Mouse (Mus musculus) heart, embryonic 13.5 days (tissue): ENCODE measurements around the gene Map4k4. TPM values are rescaled to one million over a fixed set of nuclear protein-coding genes. Genes with fewer than 3 reads are reported as not detected.
A peak's percentile ranks its signal among the peaks of the same experiment; 100 is the strongest.

ENCODE experiments used
- ATAC-seq: fragments of 200-750 bp; cut with Nextera tagmentation; 2 replicates; pipeline ENCODE4 v1.8.0; 2017; ENCODE audit warnings: moderate TSS enrichment; ENCODE audit not compliant: insufficient number of reproducible peaks, low FRiP score, low TSS enrichment; ENCODE audit errors: extremely low read depth
- H3K27ac ChIP-seq: fragments of 300-500 bp; sonication (generic); replicated peaks from 2 replicates; pipeline ENCODE4 v1.5.1; 2015; ENCODE audit warnings: moderate library complexity, mild to moderate bottlenecking, inconsistent platforms
- H3K27me3 ChIP-seq: fragments of 300-500 bp; sonication (generic); replicated peaks from 2 replicates; pipeline ENCODE4 v1.6.1; 2015; ENCODE audit warnings: mild to moderate bottlenecking, inconsistent platforms
- H3K36me3 ChIP-seq: fragments of 300-500 bp; sonication (generic); 2 replicates; pipeline ENCODE4 v1.6.1; 2015; ENCODE audit warnings: mild to moderate bottlenecking, inconsistent platforms
- H3K4me1 ChIP-seq: fragments of 300-500 bp; sonication (generic); 2 replicates; pipeline ENCODE4 v1.6.1; 2015; ENCODE audit warnings: inconsistent platforms
- H3K4me2 ChIP-seq: fragments of 300-500 bp; sonication (generic); 2 replicates; pipeline ENCODE4 v1.6.1; 2015; ENCODE audit warnings: inconsistent platforms, mild to moderate bottlenecking, moderate library complexity
- H3K4me3 ChIP-seq: fragments of 300-500 bp; sonication (generic); 2 replicates; pipeline ENCODE4 v1.5.1; 2015; ENCODE audit warnings: moderate library complexity, mild to moderate bottlenecking, inconsistent platforms
- H3K9ac ChIP-seq: fragments of 300-500 bp; sonication (generic); 2 replicates; pipeline ENCODE4 v1.6.1; 2015; ENCODE audit warnings: inconsistent platforms, mild to moderate bottlenecking, moderate library complexity
- H3K9me3 ChIP-seq: fragments of 300-500 bp; sonication (generic); 2 replicates; pipeline ENCODE4 v1.6.1; 2016; ENCODE audit warnings: inconsistent platforms
- WGBS: fragments of 180-500 bp; shearing (Covaris S2); methylation state at CpG from one replicate; pipeline ENCODE4 v1.1.7; 2015; ENCODE audit warnings: mixed read lengths; 5-methylcytosine and 5-hydroxymethylcytosine counted together
- polyA plus RNA-seq: library from polyadenylated mRNA; unstranded; fragments of >200 nt; fragmentation: Nextera tagmentation; extraction: Ambion mirVana; gene quantifications from 2 replicates; pipeline ENCODE4 v1.2.1, GENCODE M21; 2015

Gene Map4k4
- polyA plus RNA-seq, 1 experiment from 2014 or later, result 17.5 TPM

DNA sequence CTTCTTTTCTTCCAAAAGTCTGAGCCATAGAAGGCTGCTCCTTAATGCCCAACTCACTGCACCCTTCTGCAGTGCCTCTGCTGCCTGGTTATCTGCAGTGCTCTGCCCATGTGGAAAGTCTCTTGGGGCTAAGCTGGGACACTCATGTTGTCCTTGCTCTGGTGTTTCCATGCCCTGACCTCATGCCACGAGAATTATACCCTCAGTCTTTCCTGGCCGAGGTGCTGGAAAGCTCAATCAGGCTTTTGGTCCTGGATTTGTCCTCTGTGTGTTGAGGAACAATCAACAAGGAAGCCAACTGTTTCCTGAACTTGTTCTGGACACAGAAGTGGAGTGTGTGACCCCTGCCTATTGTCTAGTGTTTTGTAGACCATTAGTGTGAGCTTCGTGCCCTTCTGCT is 81.3 kb downstream of the Map4k4 start:
- WGBS, result 42% methylated on average over 3 of the region's 3 CpGs
- H3K36me3 ChIP-seq, result peaks cover 93% of the 10 kb centered on the region
- H3K9me3 ChIP-seq, result no peaks in the 10 kb centered on the region
- H3K4me1 ChIP-seq, result peaks cover 16% of the 10 kb centered on the region
- no peak overlapping the region for H3K4me3 ChIP-seq
- ATAC-seq, result no peak
- no peak overlapping the region for H3K4me2 ChIP-seq
- peak overlapping the region; percentile 46; the same call in 1 of the 2 replicates for H3K27ac ChIP-seq
- no peak overlapping the region for H3K9ac ChIP-seq
- no peaks in the 10 kb centered on the region for H3K27me3 ChIP-seq

DNA sequence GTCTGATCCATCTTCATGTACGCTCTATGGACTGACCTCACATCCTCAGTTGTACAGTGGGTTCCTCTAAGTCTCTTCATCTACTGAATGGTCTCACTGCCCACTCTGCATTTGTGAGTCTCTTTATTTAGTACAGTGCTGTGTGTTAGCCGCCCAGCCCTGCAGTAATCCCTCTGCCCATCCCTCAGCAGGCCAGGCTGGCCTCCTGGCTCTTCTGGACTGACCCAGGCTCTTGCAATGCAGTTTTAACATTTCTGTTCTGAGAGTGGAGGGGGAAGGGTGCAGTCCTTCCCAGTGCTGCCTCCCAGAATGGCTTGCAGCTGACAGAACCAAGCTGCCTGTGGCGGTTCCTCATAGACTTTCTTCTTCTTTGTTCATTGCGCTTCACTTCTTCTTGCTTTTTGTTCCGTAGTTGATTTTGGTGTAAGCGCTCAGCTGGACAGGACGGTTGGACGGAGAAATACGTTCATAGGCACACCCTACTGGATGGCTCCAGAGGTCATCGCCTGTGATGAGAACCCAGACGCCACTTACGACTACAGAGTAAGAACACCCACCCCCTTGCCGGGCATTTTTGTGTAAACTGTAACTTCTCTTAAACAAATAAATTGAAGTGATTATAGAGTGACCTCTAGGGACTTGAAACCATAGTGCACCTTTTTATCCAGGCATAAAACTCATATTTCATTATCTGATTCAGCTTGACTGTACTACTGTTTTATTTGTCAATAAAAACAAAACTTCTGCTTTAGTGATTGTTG is 82.2 kb downstream of the Map4k4 start:
- H3K4me3 ChIP-seq, result no peak overlapping the region
- peaks cover 94% of the 10 kb centered on the region for H3K36me3 ChIP-seq
- 74% methylated on average over 13 of the region's 13 CpGs for whole genome bisulfite sequencing
- H3K27me3 ChIP-seq, result no peaks in the 10 kb centered on the region
- 0 out of 2 replicates have a peak overlapping the region, but pooled peaks have one; percentile 31 for H3K27ac ChIP-seq
- no peaks in the 10 kb centered on the region for H3K9me3 ChIP-seq
- ATAC-seq, result no peak
- no peak overlapping the region for H3K4me2 ChIP-seq
- no peak overlapping the region for H3K9ac ChIP-seq
- H3K4me1 ChIP-seq, result peaks cover 16% of the 10 kb centered on the region

DNA sequence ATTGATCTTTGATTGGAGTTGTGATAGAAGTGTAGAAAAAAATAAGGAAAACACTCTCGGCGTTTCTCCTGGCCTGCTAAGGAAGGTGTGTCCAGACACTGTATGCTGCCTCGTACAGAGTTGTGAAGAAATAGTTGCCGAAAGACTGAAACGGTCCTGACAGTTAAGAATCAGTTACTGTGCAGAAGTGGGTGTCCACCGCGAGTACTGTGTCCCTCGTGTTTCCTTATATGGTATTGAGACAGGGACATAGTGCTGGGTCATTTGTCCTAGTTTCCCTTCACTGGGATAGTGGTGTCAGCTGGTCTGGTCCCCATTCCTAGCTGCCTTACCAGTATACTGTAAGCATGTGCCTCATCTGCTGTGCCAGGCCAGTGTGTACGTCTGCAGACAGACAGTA is 83.6 kb downstream of the Map4k4 start:
- H3K36me3 ChIP-seq, result peaks cover 94% of the 10 kb centered on the region
- no peak overlapping the region for H3K27ac ChIP-seq
- no peak overlapping the region for H3K4me2 ChIP-seq
- 74% methylated on average over 9 of the region's 9 CpGs for WGBS
- H3K9me3 ChIP-seq, result no peaks in the 10 kb centered on the region
- no peak for ATAC-seq
- H3K4me3 ChIP-seq, result no peak overlapping the region
- H3K9ac ChIP-seq, result no peak overlapping the region
- H3K4me1 ChIP-seq, result peaks cover 16% of the 10 kb centered on the region
- no peaks in the 10 kb centered on the region for H3K27me3 ChIP-seq

DNA sequence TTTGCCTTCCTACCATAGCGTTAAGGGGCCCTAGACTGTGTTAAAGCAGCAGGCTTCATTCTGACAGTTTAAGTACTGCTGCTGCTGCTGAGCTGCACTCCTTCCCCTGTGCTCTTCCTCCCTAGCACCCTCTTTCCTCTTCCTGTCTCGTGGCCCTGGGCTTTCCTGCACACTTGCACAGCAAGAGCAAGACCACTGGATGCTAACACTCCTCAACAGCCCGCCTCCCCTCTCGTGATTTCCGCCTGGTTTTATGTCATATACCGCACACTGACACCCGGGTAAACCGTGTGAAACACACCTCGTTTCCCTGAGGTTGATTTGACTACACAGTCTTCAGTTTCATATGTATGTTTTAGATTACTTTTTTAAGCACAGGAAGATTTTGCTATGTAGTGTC is 86.1 kb downstream of the Map4k4 start:
- WGBS, result 80% methylated on average over 9 of the region's 9 CpGs
- Histone ChIP-seq H3K4me3 (no peak overlapping the region), H3K27ac (no peak overlapping the region), H3K4me2 (no peak overlapping the region), H3K4me1 (peaks cover 10% of the 10 kb centered on the region), H3K9me3 (no peaks in the 10 kb centered on the region), H3K36me3 (peaks cover 92% of the 10 kb centered on the region), H3K27me3 (no peaks in the 10 kb centered on the region), H3K9ac (no peak overlapping the region)
- ATAC-seq, result no peak

DNA sequence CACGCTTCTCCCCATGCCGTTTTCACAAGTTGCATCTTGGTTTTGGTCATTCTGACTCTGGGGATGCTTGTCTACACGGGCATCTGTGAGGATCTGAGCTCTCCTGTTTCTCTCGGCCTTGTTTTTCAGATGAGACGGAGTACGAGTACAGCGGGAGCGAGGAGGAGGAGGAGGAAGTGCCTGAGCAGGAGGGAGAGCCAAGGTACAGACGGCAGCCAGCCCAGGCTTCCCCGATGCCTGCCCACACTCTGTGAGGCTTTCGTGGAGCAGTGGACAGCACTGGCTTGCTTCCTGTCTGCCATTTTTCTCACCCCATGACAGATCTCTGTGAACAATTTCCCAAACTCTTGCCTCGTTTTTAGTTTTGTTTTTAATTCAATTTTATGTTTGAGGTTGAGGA is 88.1 kb downstream of the Map4k4 start:
- peaks cover 95% of the 10 kb centered on the region for H3K36me3 ChIP-seq
- H3K27me3 ChIP-seq, result no peaks in the 10 kb centered on the region
- no peaks in the 10 kb centered on the region for H3K9me3 ChIP-seq
- H3K4me3 ChIP-seq, result no peak overlapping the region
- ATAC-seq, result no peak
- H3K9ac ChIP-seq, result no peak overlapping the region
- no peak overlapping the region for H3K4me2 ChIP-seq
- WGBS, result 80% methylated on average over 12 of the region's 12 CpGs
- no peaks in the 10 kb centered on the region for H3K4me1 ChIP-seq
- H3K27ac ChIP-seq, result no peak overlapping the region

DNA sequence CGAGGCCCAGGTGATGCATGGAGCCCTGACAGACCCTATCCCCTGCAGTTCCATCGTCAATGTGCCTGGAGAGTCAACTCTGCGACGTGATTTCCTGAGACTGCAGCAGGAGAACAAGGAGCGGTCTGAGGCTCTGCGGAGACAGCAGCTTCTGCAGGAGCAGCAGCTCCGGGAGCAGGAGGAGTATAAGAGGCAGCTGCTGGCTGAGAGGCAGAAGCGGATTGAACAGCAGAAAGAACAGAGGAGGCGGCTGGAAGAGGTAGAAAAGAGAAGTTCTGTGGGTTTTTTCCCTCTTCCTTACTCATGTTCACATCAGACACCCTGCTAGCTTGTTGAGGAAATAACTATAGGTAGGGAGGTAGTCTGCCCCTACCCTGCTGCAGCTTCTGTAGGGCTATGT is 89.3 kb downstream of the Map4k4 start:
- Histone ChIP-seq H3K4me1 (no peaks in the 10 kb centered on the region), H3K27ac (no peak overlapping the region), H3K27me3 (no peaks in the 10 kb centered on the region), H3K9ac (no peak overlapping the region), H3K36me3 (peaks cover 97% of the 10 kb centered on the region), H3K9me3 (no peaks in the 10 kb centered on the region), H3K4me3 (no peak overlapping the region), H3K4me2 (no peak overlapping the region)
- 90% methylated on average over 9 of the region's 9 CpGs for WGBS
- ATAC-seq, result no peak

DNA sequence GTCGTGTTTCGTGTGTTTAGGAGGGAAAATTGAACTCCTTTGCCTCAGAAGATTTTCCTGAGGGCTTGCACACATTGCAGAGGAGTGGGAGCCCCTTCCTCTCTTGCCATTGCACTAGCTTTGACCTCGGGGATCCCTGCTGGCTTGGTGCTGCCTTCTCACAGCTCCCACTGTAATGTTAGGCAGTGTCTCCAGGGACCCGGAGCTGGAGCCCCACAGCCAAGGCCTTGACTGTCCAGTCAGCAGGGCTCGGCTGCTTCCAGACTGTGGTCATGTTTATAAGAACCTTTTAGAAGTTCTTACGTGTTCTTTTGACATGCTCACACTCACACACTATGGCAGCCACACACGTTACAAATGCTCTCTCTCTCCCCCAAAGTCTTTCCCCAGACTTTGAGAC is 93.2 kb downstream of the Map4k4 start:
- no peak overlapping the region for H3K4me3 ChIP-seq
- H3K36me3 ChIP-seq, result peaks cover 96% of the 10 kb centered on the region
- H3K27ac ChIP-seq, result no peak overlapping the region
- no peak for ATAC-seq
- H3K9me3 ChIP-seq, result no peaks in the 10 kb centered on the region
- no peak overlapping the region for H3K9ac ChIP-seq
- no peaks in the 10 kb centered on the region for H3K4me1 ChIP-seq
- H3K4me2 ChIP-seq, result no peak overlapping the region
- 87% methylated on average over 7 of the region's 7 CpGs for WGBS
- no peaks in the 10 kb centered on the region for H3K27me3 ChIP-seq

DNA sequence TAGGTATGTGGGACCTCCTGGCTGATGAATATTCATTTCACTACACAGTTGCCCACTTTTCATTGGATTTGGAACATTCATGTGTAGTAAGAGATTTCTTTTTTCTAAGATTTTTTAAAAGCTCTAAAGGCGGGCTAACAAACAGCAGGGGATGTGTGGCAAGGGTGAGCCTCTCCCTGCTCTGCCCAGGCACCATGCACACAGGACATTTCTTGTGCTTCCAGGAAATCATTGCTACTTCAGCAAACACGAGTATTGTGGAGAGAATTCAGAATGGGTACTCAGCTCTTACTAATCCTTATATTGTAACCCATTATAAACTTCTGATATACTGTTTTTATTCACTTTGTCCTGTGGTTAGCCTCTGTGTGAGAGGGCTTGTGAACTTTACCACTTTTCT is 94.9 kb downstream of the Map4k4 start:
- Histone ChIP-seq H3K4me2 (no peak overlapping the region), H3K27ac (no peak overlapping the region), H3K36me3 (peaks cover 96% of the 10 kb centered on the region), H3K9ac (no peak overlapping the region), H3K4me3 (no peak overlapping the region), H3K27me3 (no peaks in the 10 kb centered on the region), H3K4me1 (no peaks in the 10 kb centered on the region), H3K9me3 (no peaks in the 10 kb centered on the region)
- ATAC-seq, result no peak
- WGBS, result 79% methylated on average over 2 of the region's 2 CpGs

DNA sequence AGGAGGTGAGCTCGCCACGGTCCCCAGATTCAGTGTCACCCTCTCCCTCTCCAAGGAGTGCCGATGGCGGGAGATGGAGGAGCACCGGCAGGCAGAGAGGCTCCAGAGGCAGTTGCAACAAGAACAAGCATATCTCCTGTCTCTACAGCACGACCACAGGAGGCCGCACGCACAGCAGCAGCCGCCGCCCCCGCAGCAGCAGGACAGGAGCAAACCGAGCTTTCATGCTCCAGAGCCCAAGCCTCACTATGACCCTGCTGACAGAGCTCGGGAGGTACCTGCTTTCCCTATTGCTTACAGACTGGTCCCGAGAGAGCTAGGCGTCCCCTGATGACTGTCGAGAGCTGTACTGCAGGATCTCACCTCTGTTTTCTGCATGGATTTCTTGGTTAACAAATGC is 99.8 kb downstream of the Map4k4 start:
- Histone ChIP-seq H3K27me3 (no peaks in the 10 kb centered on the region), H3K4me3 (no peak overlapping the region), H3K36me3 (peaks cover 98% of the 10 kb centered on the region)

DNA sequence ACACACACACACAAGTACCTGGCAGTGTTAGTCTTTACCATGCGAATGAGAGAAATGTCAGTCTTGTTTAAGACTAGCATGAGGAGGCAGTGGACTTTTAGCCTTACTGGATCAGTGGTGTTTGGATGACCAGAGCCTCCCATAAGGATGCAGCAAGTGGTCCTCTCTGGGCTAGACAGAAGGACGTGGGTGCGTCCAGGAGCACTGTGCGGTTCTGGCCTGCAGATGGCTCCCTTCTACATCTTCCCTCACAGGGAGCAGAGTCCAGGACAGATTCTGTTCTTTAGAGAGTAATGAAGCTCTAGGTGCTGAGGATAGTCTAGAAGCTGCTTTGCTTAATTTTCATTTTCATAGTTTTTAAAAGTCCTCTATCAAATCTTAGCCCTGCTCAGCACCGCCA is 100.2 kb downstream of the Map4k4 start:
- Histone ChIP-seq H3K4me1 (peaks cover 8% of the 10 kb centered on the region; the same call in 1 of the 2 replicates), H3K9ac (no peak overlapping the region), H3K4me3 (no peak overlapping the region), H3K27me3 (no peaks in the 10 kb centered on the region), H3K4me2 (no peak overlapping the region), H3K36me3 (peaks cover 98% of the 10 kb centered on the region), H3K9me3 (no peaks in the 10 kb centered on the region), H3K27ac (no peak overlapping the region)
- ATAC-seq, result no peak
- 65% methylated on average over 5 of the region's 5 CpGs for WGBS

More for the DNA sequence above, 99.8 kb downstream of the Map4k4 start:
- Histone ChIP-seq H3K9ac (no peak overlapping the region), H3K4me1 (peaks cover 8% of the 10 kb centered on the region; the same call in 1 of the 2 replicates), H3K9me3 (no peaks in the 10 kb centered on the region), H3K27ac (0 out of 2 replicates have a peak overlapping the region, but pooled peaks have one; percentile 12), H3K4me2 (no peak overlapping the region)
- WGBS, result 61% methylated on average over 16 of the region's 16 CpGs
- no peak for ATAC-seq

DNA sequence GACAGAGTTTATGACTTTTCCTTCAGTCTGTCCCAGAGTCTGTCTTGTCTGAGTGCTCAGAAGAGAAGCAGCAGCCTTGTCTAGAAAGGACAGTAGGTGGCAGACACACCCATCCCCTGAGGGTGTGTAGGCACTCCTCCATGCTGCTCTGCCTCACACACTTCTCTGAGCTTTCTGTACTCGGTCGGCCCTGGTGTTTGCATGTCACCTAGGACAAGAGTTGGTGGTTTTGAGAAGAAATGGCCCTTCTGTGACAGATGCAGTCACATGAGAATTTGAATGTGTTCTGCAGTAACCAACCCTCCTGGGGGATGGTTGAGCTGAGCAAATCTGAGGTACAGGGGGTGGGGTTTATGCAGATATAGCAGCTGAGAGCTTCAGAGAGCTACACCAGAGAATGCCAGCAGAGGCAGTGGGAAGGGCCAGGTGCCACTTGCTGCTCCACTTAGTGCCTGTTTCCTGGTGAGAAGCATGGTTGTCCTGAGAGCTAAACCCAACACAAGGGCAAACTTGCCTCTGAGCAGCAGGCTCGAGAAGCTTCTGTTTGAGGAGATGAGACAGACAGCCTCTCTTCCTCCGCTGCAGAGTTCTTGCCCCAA is 101.5 kb downstream of the Map4k4 start:
- WGBS, result 61% methylated on average over 4 of the region's 4 CpGs

More for the DNA sequence above, 101.5 kb downstream of the Map4k4 start:
- no peak for ATAC-seq
- H3K9ac ChIP-seq, result no peak overlapping the region
- H3K9me3 ChIP-seq, result no peaks in the 10 kb centered on the region
- no peak overlapping the region for H3K4me2 ChIP-seq
- no peak overlapping the region for H3K27ac ChIP-seq
- H3K36me3 ChIP-seq, result peaks cover 98% of the 10 kb centered on the region
- H3K4me3 ChIP-seq, result no peak overlapping the region
- peaks cover 8% of the 10 kb centered on the region; the same call in 1 of the 2 replicates for H3K4me1 ChIP-seq
- no peaks in the 10 kb centered on the region for H3K27me3 ChIP-seq
